10 mouse cellular contexts compared by ENCODE assay signal in genomic region chr14:103088624-103089023, GRCm38 (mm10). TPM values are rescaled to one million over a fixed set of nuclear protein-coding genes. Genes with fewer than 3 reads are reported as not detected.
A peak's percentile ranks its signal among the peaks of the same experiment; 100 is the strongest.
DNase-seq lines count a peak whose midpoint lies in the region; ATAC-seq lines count a peak whose summit lies in the region.
"Had no signal": no experiment of that assay in that cellular context is flagged by ENCODE, and none has a peak within 500 bp of the region (broad histone marks: within the 10 kb centered on the region; RNA-seq: fewer than 3 reads in every experiment).

No protein-coding gene starts in this region.

- H3K36me3 ChIP-seq in hindbrain, embryonic 14.5 days (replicated peaks; ENCODE audit: control insufficient read depth, insufficient read depth) = peaks cover 66% of the 10 kb centered on the region
- peaks cover 91% of the 10 kb centered on the region for H3K36me3 ChIP-seq in hindbrain, embryonic 10.5 days
- H3K36me3 ChIP-seq in limb, embryonic 10.5 days = peaks cover 84% of the 10 kb centered on the region
- H3K36me3 ChIP-seq in neural tube, embryonic 13.5 days = peaks cover 65% of the 10 kb centered on the region

- H3K27ac ChIP-seq in hindbrain, embryonic 14.5 days = no peak overlapping the region
- no peak overlapping the region for H3K27ac ChIP-seq in hindbrain, embryonic 10.5 days
- H3K27ac ChIP-seq in limb, embryonic 10.5 days = no peak overlapping the region
- H3K27ac ChIP-seq in neural tube, embryonic 13.5 days (replicated peaks) = no peak overlapping the region
- H3K27ac ChIP-seq: embryonic facial prominence, embryonic 12.5 days; limb, embryonic 15.5 days had no signal

- no peak overlapping the region for H3K4me2 ChIP-seq in hindbrain, embryonic 14.5 days (replicated peaks)
- H3K4me2 ChIP-seq in neural tube, embryonic 13.5 days = no peak overlapping the region
- H3K4me2 ChIP-seq: embryonic facial prominence, embryonic 12.5 days; limb, embryonic 15.5 days had no signal

- no peak for ATAC-seq in hindbrain, embryonic 14.5 days (ENCODE audit: low FRiP score)
- ATAC-seq in erythroid progenitor cell, adult 5-6 weeks (replicated peaks; ENCODE audit: low FRiP score, poor library complexity, severe bottlenecking) = peak; percentile 51
- 0 out of 2 replicates have a peak, but pooled peaks have one; percentile 23 for ATAC-seq in neural tube, embryonic 13.5 days (ENCODE audit: low read depth)

- H3K9me3 ChIP-seq in hindbrain, embryonic 14.5 days (ENCODE audit: control insufficient read depth, low read length) = no peaks in the 10 kb centered on the region
- no peaks in the 10 kb centered on the region for H3K9me3 ChIP-seq in hindbrain, embryonic 10.5 days
- no peaks in the 10 kb centered on the region for H3K9me3 ChIP-seq in limb, embryonic 10.5 days (replicated peaks)
- H3K9me3 ChIP-seq in neural tube, embryonic 13.5 days = no peaks in the 10 kb centered on the region
- H3K9me3 ChIP-seq: embryonic facial prominence, embryonic 12.5 days; limb, embryonic 15.5 days had no signal

- H3K9ac ChIP-seq in hindbrain, embryonic 14.5 days = no peak overlapping the region
- H3K9ac ChIP-seq in neural tube, embryonic 13.5 days = no peak overlapping the region
- H3K9ac ChIP-seq: embryonic facial prominence, embryonic 12.5 days; limb, embryonic 15.5 days had no signal

- WGBS in hindbrain, embryonic 14.5 days = 74% methylated on average over 6 of the region's 6 CpGs
- WGBS in hindbrain, embryonic 10.5 days = 75% methylated on average over 6 of the region's 6 CpGs
- WGBS in limb, embryonic 10.5 days = 72% methylated on average over 6 of the region's 6 CpGs
- WGBS in neural tube, embryonic 13.5 days = 72% methylated on average over 6 of the region's 6 CpGs

- no peak overlapping the region for H3K4me3 ChIP-seq in hindbrain, embryonic 14.5 days (replicated peaks; ENCODE audit: low read length)
- no peak overlapping the region for H3K4me3 ChIP-seq in hindbrain, embryonic 10.5 days
- no peak overlapping the region for H3K4me3 ChIP-seq in limb, embryonic 10.5 days
- H3K4me3 ChIP-seq in neural tube, embryonic 13.5 days = no peak overlapping the region
- H3K4me3 ChIP-seq: embryonic facial prominence, embryonic 12.5 days; limb, embryonic 15.5 days had no signal

- peak; percentile 66 for DNase-seq in hindbrain, embryonic 14.5 days (ENCODE audit: low spot score)
- no peak for DNase-seq in hindbrain, embryonic 10.5 days (ENCODE audit: low spot score)
- peak; percentile 37 to 48 for DNase-seq in CD8-positive naive resting alpha-beta T cell, adult 2 months (ENCODE audit: low read depth in 2 of 2, low spot score in 2 of 2)
- DNase-seq in brain, adult 2 months (ENCODE audit: low read depth, low spot score) = peak; percentile 82
- DNase-seq in limb, embryonic 10.5 days (ENCODE audit: low spot score) = peak; percentile 40
- no peak for DNase-seq in right cerebral cortex, postnatal 14 days

- no peaks in the 10 kb centered on the region for H3K27me3 ChIP-seq in hindbrain, embryonic 14.5 days (ENCODE audit: control insufficient read depth, insufficient read depth, low read length)
- no peaks in the 10 kb centered on the region for H3K27me3 ChIP-seq in hindbrain, embryonic 10.5 days (ENCODE audit: insufficient read depth, poor library complexity, severe bottlenecking)
- no peaks in the 10 kb centered on the region for H3K27me3 ChIP-seq in limb, embryonic 10.5 days (ENCODE audit: low read depth, poor library complexity, severe bottlenecking)
- H3K27me3 ChIP-seq in neural tube, embryonic 13.5 days = no peaks in the 10 kb centered on the region
- H3K27me3 ChIP-seq: embryonic facial prominence, embryonic 12.5 days; limb, embryonic 15.5 days had no signal

- H3K4me1 ChIP-seq in hindbrain, embryonic 14.5 days (replicated peaks; ENCODE audit: control insufficient read depth, insufficient read depth, low read length) = no peaks in the 10 kb centered on the region
- no peaks in the 10 kb centered on the region for H3K4me1 ChIP-seq in hindbrain, embryonic 10.5 days (replicated peaks)
- no peaks in the 10 kb centered on the region for H3K4me1 ChIP-seq in limb, embryonic 10.5 days
- H3K4me1 ChIP-seq in neural tube, embryonic 13.5 days (replicated peaks) = peaks cover 5% of the 10 kb centered on the region; the same call in 1 of the 2 replicates
- H3K4me1 ChIP-seq: embryonic facial prominence, embryonic 12.5 days; limb, embryonic 15.5 days had no signal

RNA-seq across cellular contexts. Expression of gene Fbxl3, which starts 10.7 kb away (rescaled TPM):
- 34.5 and 36.2 TPM in 2 replicates for polyA plus RNA-seq in hindbrain, embryonic 14.5 days (2014; fragmentation: Nextera tagmentation; extraction: Ambion mirVana)
- 13.1 and 14.2 TPM in 2 replicates for polyA plus RNA-seq in hindbrain, embryonic 10.5 days (2016; fragmentation: Nextera tagmentation; extraction: Ambion mirVana)
- total RNA-seq in erythroid progenitor cell, adult 5-6 weeks (2015; ENCODE audit: low replicate concordance) = 36.9 and 41.8 TPM in 2 replicates
- 65.7 and 103 TPM in 2 replicates for total RNA-seq in erythroid progenitor cell, adult 5-6 weeks (2017; ENCODE audit: low replicate concordance)
- 11.8 and 16.2 TPM in 2 replicates for polyA plus RNA-seq in limb, embryonic 10.5 days (2016; fragmentation: Nextera tagmentation; extraction: Ambion mirVana)
- 25.0 and 26.5 TPM in 2 replicates for polyA plus RNA-seq in neural tube, embryonic 13.5 days (2015; fragmentation: Nextera tagmentation; extraction: Ambion mirVana)

RNA-seq across cellular contexts. Expression of gene Cln5, which starts 18.6 kb away (rescaled TPM):
- polyA plus RNA-seq in hindbrain, embryonic 14.5 days (2014; fragmentation: Nextera tagmentation; extraction: Ambion mirVana) = 14.7 and 17.0 TPM in 2 replicates
- polyA plus RNA-seq in hindbrain, embryonic 10.5 days (2016; fragmentation: Nextera tagmentation; extraction: Ambion mirVana) = 23.5 and 28.8 TPM in 2 replicates
- total RNA-seq in erythroid progenitor cell, adult 5-6 weeks (2015; ENCODE audit: low replicate concordance) = 14.4 and 17.6 TPM in 2 replicates
- total RNA-seq in erythroid progenitor cell, adult 5-6 weeks (2017; ENCODE audit: low replicate concordance) = 8.9 and 11.4 TPM in 2 replicates
- polyA plus RNA-seq in limb, embryonic 10.5 days (2016; fragmentation: Nextera tagmentation; extraction: Ambion mirVana) = 22.3 and 26.5 TPM in 2 replicates
- polyA plus RNA-seq in neural tube, embryonic 13.5 days (2015; fragmentation: Nextera tagmentation; extraction: Ambion mirVana) = 16.2 and 18.1 TPM in 2 replicates

RNA-seq across cellular contexts. Expression of gene Acod1, which starts 41.8 kb away (rescaled TPM):
- polyA plus RNA-seq in hindbrain, embryonic 14.5 days (2014; fragmentation: Nextera tagmentation; extraction: Ambion mirVana) = not detected in 2 replicates
- polyA plus RNA-seq in hindbrain, embryonic 10.5 days (2016; fragmentation: Nextera tagmentation; extraction: Ambion mirVana) = not detected in 2 replicates
- total RNA-seq in erythroid progenitor cell, adult 5-6 weeks (2015; ENCODE audit: low replicate concordance) = 0.84 TPM in 1 of 2 replicates, not detected in the other
- 0.26 TPM in 1 of 2 replicates, not detected in the other for total RNA-seq in erythroid progenitor cell, adult 5-6 weeks (2017; ENCODE audit: low replicate concordance)
- polyA plus RNA-seq in limb, embryonic 10.5 days (2016; fragmentation: Nextera tagmentation; extraction: Ambion mirVana) = not detected in 2 replicates
- polyA plus RNA-seq in neural tube, embryonic 13.5 days (2015; fragmentation: Nextera tagmentation; extraction: Ambion mirVana) = not detected in 2 replicates
- polyA plus RNA-seq: embryonic facial prominence, embryonic 12.5 days; limb, embryonic 15.5 days had no signal

Comparison
In these comparisons a context has a peak if more than half of its experiments do, and no peak if none do; other contexts are left out.
1. DNase-seq: peak in hindbrain, embryonic 14.5 days (single experiment), CD8-positive naive resting alpha-beta T cell, adult 2 months (2 of 2), brain, adult 2 months (single experiment) and limb, embryonic 10.5 days (single experiment); none in hindbrain, embryonic 10.5 days (single experiment) and right cerebral cortex, postnatal 14 days (single experiment).